Mouse (Mus musculus) brown adipose tissue, adult 24 weeks (tissue): ENCODE measurements around the gene Hlf. TPM values are rescaled to one million over a fixed set of nuclear protein-coding genes. Genes with fewer than 3 reads are reported as not detected.

ENCODE experiments used
- H3K27ac ChIP-seq: fragments of 200-500 bp; replicated peaks from 2 replicates; pipeline ENCODE4 v1.5.1; 2012; ENCODE audit warnings: low read depth, mild to moderate bottlenecking, low read length
- H3K4me1 ChIP-seq: fragments of 200-500 bp; 2 replicates; pipeline ENCODE4 v1.6.1; 2012; ENCODE audit warnings: low read length, mixed read lengths; ENCODE audit not compliant: control insufficient read depth, insufficient read depth, insufficient read length
- H3K4me3 ChIP-seq: fragments of 200-500 bp; 2 replicates; pipeline ENCODE4 v1.5.1; 2012; ENCODE audit warnings: low read depth, mild to moderate bottlenecking, low read length, moderate library complexity; ENCODE audit not compliant: insufficient read depth
- polyA plus RNA-seq: library from polyadenylated mRNA; stranded (reverse); fragments of >200 nt; gene quantifications from 2 replicates; pipeline ENCODE4 v1.2.4, GENCODE M21; 2012; ENCODE audit not compliant: missing spikeins, insufficient read depth, insufficient read length

Hlf gene
- polyA plus RNA-seq, 1 experiment = 32.9 TPM

- no peak overlapping the region for H3K4me3 ChIP-seq
- H3K4me1 ChIP-seq = no peaks in the 10 kb centered on the region
- H3K27ac ChIP-seq = no peak overlapping the region
These were observed 58.0 kb downstream of the Hlf start for GRCm38 (mm10) chr11:90332737-90333136.

GRCm38 (mm10) chr11:90330202-90330694 is 60.4 kb downstream of the Hlf start:
- no peaks in the 10 kb centered on the region for H3K4me1 ChIP-seq
- no peak overlapping the region for H3K4me3 ChIP-seq
- H3K27ac ChIP-seq = no peak overlapping the region

- Histone ChIP-seq H3K4me1 (no peaks in the 10 kb centered on the region), H3K27ac (no peak overlapping the region)
These were observed 63.9 kb downstream of the Hlf start for GRCm38 (mm10) chr11:90326836-90327235.

GRCm38 (mm10) chr11:90326146-90326545 is 64.5 kb downstream of the Hlf start:
- Histone ChIP-seq H3K4me1 (no peaks in the 10 kb centered on the region), H3K27ac (no peak overlapping the region), H3K4me3 (no peak overlapping the region)

More at GRCm38 (mm10) chr11:90326836-90327235, 63.9 kb downstream of the Hlf start:
- no peak overlapping the region for H3K4me3 ChIP-seq

GRCm38 (mm10) chr11:90324597-90324996 is 66.1 kb downstream of the Hlf start:
- H3K4me1 ChIP-seq = no peaks in the 10 kb centered on the region
- no peak overlapping the region for H3K27ac ChIP-seq
- H3K4me3 ChIP-seq = no peak overlapping the region

GRCm38 (mm10) chr11:90320922-90321321 is 69.8 kb downstream of the Hlf start:
- no peak overlapping the region for H3K4me3 ChIP-seq
- no peaks in the 10 kb centered on the region for H3K4me1 ChIP-seq
- H3K27ac ChIP-seq = no peak overlapping the region

GRCm38 (mm10) chr11:90317482-90317881 is 73.2 kb downstream of the Hlf start:
- no peak overlapping the region for H3K27ac ChIP-seq
- H3K4me3 ChIP-seq = no peak overlapping the region
- H3K4me1 ChIP-seq = no peaks in the 10 kb centered on the region

- Histone ChIP-seq H3K4me3 (no peak overlapping the region), H3K4me1 (no peaks in the 10 kb centered on the region), H3K27ac (no peak overlapping the region)
These were observed 76.1 kb downstream of the Hlf start for GRCm38 (mm10) chr11:90314606-90315005.

- H3K4me1 ChIP-seq = no peaks in the 10 kb centered on the region
- no peak overlapping the region for H3K27ac ChIP-seq
- no peak overlapping the region for H3K4me3 ChIP-seq
These were observed 83.7 kb downstream of the Hlf start for GRCm38 (mm10) chr11:90306993-90307392.

- H3K4me3 ChIP-seq = no peak overlapping the region
- no peaks in the 10 kb centered on the region for H3K4me1 ChIP-seq
- H3K27ac ChIP-seq = no peak overlapping the region
These were observed 84.6 kb downstream of the Hlf start for GRCm38 (mm10) chr11:90306067-90306466.

GRCm38 (mm10) chr11:90294622-90295021 is 96.1 kb downstream of the Hlf start:
- no peak overlapping the region for H3K27ac ChIP-seq
- no peak overlapping the region for H3K4me3 ChIP-seq
- no peaks in the 10 kb centered on the region for H3K4me1 ChIP-seq

GRCm38 (mm10) chr11:90292766-90293165 is 97.9 kb downstream of the Hlf start:
- Histone ChIP-seq H3K27ac (no peak overlapping the region), H3K4me1 (no peaks in the 10 kb centered on the region), H3K4me3 (no peak overlapping the region)

GRCm38 (mm10) chr11:90291156-90291555 is 99.5 kb downstream of the Hlf start:
- Histone ChIP-seq H3K27ac (no peak overlapping the region), H3K4me3 (no peak overlapping the region), H3K4me1 (no peaks in the 10 kb centered on the region)

- Histone ChIP-seq H3K4me3 (no peak overlapping the region), H3K4me1 (no peaks in the 10 kb centered on the region)
These were observed 104.0 kb downstream of the Hlf start for GRCm38 (mm10) chr11:90286550-90287154.

More at GRCm38 (mm10) chr11:90286550-90287154, 104.0 kb downstream of the Hlf start:
- no peak overlapping the region for H3K27ac ChIP-seq
